Mouse (Mus musculus) hindbrain, embryonic 11.5 days (tissue): Measurements from ENCODE around the gene Gpr179. TPM values are rescaled to one million over a fixed set of nuclear protein-coding genes. Genes with fewer than 3 reads are reported as not detected.

Experiments
- ATAC-seq: fragments of 200-750 bp; cut with Nextera tagmentation; 2 replicates; pipeline ENCODE4 v1.8.0; 2017; ENCODE audit warnings: mild to moderate bottlenecking, moderate TSS enrichment, moderate library complexity; ENCODE audit not compliant: low FRiP score
- DNase-seq: peaks from one replicate; pipeline ENCODE4 v3.0.0-alpha.2; 2015; ENCODE audit warnings: low spot score
- H3K27ac ChIP-seq: fragments of 300-500 bp; sonication (generic); 2 replicates; pipeline ENCODE4 v1.5.1; 2014; ENCODE audit warnings: mild to moderate bottlenecking, low read depth, low read length
- H3K27me3 ChIP-seq: fragments of 300-500 bp; sonication (generic); 2 replicates; pipeline ENCODE4 v1.6.1; 2014; ENCODE audit warnings: mild to moderate bottlenecking, low read length, moderate library complexity, mixed read lengths; ENCODE audit not compliant: control insufficient read depth, insufficient read depth
- H3K36me3 ChIP-seq: fragments of 300-500 bp; sonication (generic); 2 replicates; pipeline ENCODE4 v1.6.1; 2014; ENCODE audit warnings: mild to moderate bottlenecking, low read length, moderate library complexity, mixed read lengths; ENCODE audit not compliant: control insufficient read depth, insufficient read depth
- H3K4me1 ChIP-seq: fragments of 300-500 bp; sonication (generic); replicated peaks from 2 replicates; pipeline ENCODE4 v1.6.1; 2014; ENCODE audit warnings: low read length, mixed read lengths; ENCODE audit not compliant: control insufficient read depth, insufficient read depth
- H3K4me2 ChIP-seq: fragments of 300-500 bp; sonication (generic); replicated peaks from 2 replicates; pipeline ENCODE4 v1.6.1; 2014; ENCODE audit warnings: mild to moderate bottlenecking, low read depth, low read length
- H3K4me3 ChIP-seq: fragments of 300-500 bp; sonication (generic); 2 replicates; pipeline ENCODE4 v1.5.1; 2014; ENCODE audit warnings: low read depth, low read length
- H3K9ac ChIP-seq: fragments of 300-500 bp; sonication (generic); 2 replicates; pipeline ENCODE4 v1.6.1; 2014; ENCODE audit warnings: low read depth, low read length
- H3K9me3 ChIP-seq: fragments of 300-500 bp; sonication (generic); 2 replicates; pipeline ENCODE4 v1.6.1; 2016; ENCODE audit warnings: low read length; ENCODE audit not compliant: control insufficient read depth
- WGBS: fragments of 180-500 bp; shearing (Covaris S2); extraction: QIAGEN DNeasy Blood & Tissue Kit; methylation state at CpG from one replicate; pipeline ENCODE4 v1.1.7; 2014; 5-methylcytosine and 5-hydroxymethylcytosine counted together
- polyA plus RNA-seq: library from polyadenylated mRNA; unstranded; fragments of >200 nt; fragmentation: Nextera tagmentation; extraction: Ambion mirVana; gene quantifications from 2 replicates; pipeline ENCODE4 v1.2.1, GENCODE M21; 2014

The Gpr179 gene
- polyA plus RNA-seq, 1 experiment from 2014 or later, result not detected

- Histone ChIP-seq H3K4me2 (no peak overlapping the region), H3K4me1 (peaks cover 5% of the 10 kb centered on the region), H3K36me3 (no peaks in the 10 kb centered on the region), H3K27ac (no peak overlapping the region), H3K4me3 (no peak overlapping the region), H3K9me3 (no peaks in the 10 kb centered on the region), H3K27me3 (no peaks in the 10 kb centered on the region), H3K9ac (no peak overlapping the region)
- DNase-seq (no peak), ATAC-seq (no peak)
- WGBS, result 88% methylated on average over 6 of the region's 6 CpGs
Measured at GRCm38 (mm10) chr11:97282179-97282578, 69.7 kb downstream of the Gpr179 start.

Other genes starting within 250 kb of the Gpr179 start
- gene Tbx21, start 236.7 kb downstream of the Gpr179 start, polyA plus RNA-seq, result 0.11 and 0.23 TPM in 2 replicates
- gene Tbkbp1, start 200.6 kb downstream of the Gpr179 start, polyA plus RNA-seq, result 3.9 and 4.2 TPM in 2 replicates
- gene Kpnb1, start 164.2 kb downstream of the Gpr179 start, polyA plus RNA-seq, result 94.9 and 99.7 TPM in 2 replicates
- 93.6 and 108 TPM in 2 replicates for gene Npepps, start 71.4 kb downstream of the Gpr179 start, polyA plus RNA-seq
- gene Mrpl45, start 36.4 kb downstream of the Gpr179 start, polyA plus RNA-seq, result 51.4 and 52.9 TPM in 2 replicates
- 3.6 and 3.8 TPM in 2 replicates for gene Socs7, start 10.5 kb upstream of the Gpr179 start, polyA plus RNA-seq
- gene Arhgap23, start 63.5 kb upstream of the Gpr179 start, polyA plus RNA-seq, result 3.5 TPM in 2 replicates
- gene 4933428G20Rik, start 148.3 kb upstream of the Gpr179 start, polyA plus RNA-seq, result 0.20 TPM in 1 of 2 replicates, not detected in the other
- 1.9 and 2.2 TPM in 2 replicates for gene Srcin1, start 224.1 kb upstream of the Gpr179 start, polyA plus RNA-seq